In the genomic region with DNA sequence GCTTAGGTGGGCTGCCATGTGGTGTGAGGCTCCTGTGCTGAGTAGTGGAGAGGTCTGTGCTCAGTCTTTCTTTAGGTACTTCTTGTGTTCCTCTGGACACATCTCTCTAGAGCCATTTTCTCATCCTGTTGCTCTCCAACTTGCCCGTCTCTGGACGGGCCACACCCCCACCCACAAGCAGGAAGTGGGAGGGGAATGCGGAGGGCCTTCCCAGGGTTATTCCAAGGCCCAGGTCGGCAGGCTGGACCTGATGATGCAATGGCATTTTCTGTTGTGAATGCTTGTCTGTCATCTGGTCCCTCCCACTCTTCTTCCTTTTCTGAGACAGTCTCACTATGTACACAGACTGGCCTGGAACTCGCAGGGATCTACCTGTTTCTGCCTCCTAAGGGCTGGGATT, we compare ENCODE assay signal across 8 mouse cellular contexts. TPM values are rescaled to one million over a fixed set of nuclear protein-coding genes. Genes with fewer than 3 reads are reported as not detected.
A peak's percentile ranks its signal among the peaks of the same experiment; 100 is the strongest.
DNase-seq lines count a peak whose midpoint lies in the region; ATAC-seq lines count a peak whose summit lies in the region.

No protein-coding gene starts in this region.

- peaks cover 47% of the 10 kb centered on the region for H3K4me1 ChIP-seq in hindbrain, embryonic 10.5 days (replicated peaks)
- H3K4me1 ChIP-seq in hindbrain, embryonic 11.5 days (replicated peaks; ENCODE audit: control insufficient read depth, insufficient read depth, low read length): peaks cover 3% of the 10 kb centered on the region
- peaks cover 13% of the 10 kb centered on the region for H3K4me1 ChIP-seq in brown adipose tissue, adult 24 weeks (ENCODE audit: control insufficient read depth, insufficient read depth, insufficient read length, low read length)
- peaks cover 26% of the 10 kb centered on the region for H3K4me1 ChIP-seq in hindbrain, embryonic 16.5 days (ENCODE audit: control insufficient read depth, insufficient read depth, low read depth, low read length)
- peaks cover 74% of the 10 kb centered on the region for H3K4me1 ChIP-seq in liver, embryonic 12.5 days

- ATAC-seq in hindbrain, embryonic 11.5 days (ENCODE audit: low FRiP score): no peak
- no peak for ATAC-seq in hindbrain, embryonic 16.5 days
- no peak for ATAC-seq in liver, embryonic 12.5 days

- WGBS in hindbrain, embryonic 10.5 days: 34% methylated on average over 5 of the region's 5 CpGs
- 31% methylated on average over 5 of the region's 5 CpGs for WGBS in hindbrain, embryonic 11.5 days
- 40% methylated on average over 5 of the region's 5 CpGs for WGBS in hindbrain, embryonic 16.5 days
- 13% methylated on average over 5 of the region's 5 CpGs for WGBS in liver, embryonic 12.5 days (ENCODE audit: insufficient replicate concordance)

- no peak overlapping the region for H3K4me2 ChIP-seq in hindbrain, embryonic 11.5 days (replicated peaks; ENCODE audit: low read depth, low read length)
- H3K4me2 ChIP-seq in hindbrain, embryonic 16.5 days (ENCODE audit: low read length): peak overlapping the region; percentile 22
- peak overlapping the region; percentile 90 for H3K4me2 ChIP-seq in liver, embryonic 12.5 days

- H3K4me3 ChIP-seq in hindbrain, embryonic 10.5 days: peak overlapping the region; percentile 100; the same call in 1 of the 2 replicates
- no peak overlapping the region for H3K4me3 ChIP-seq in hindbrain, embryonic 11.5 days (ENCODE audit: low read depth, low read length)
- H3K4me3 ChIP-seq in brown adipose tissue, adult 24 weeks (ENCODE audit: insufficient read depth, low read depth, low read length): peak overlapping the region; percentile 2; the same call in 1 of the 2 replicates
- no peak overlapping the region for H3K4me3 ChIP-seq in hindbrain, embryonic 16.5 days (ENCODE audit: low read length)
- H3K4me3 ChIP-seq in liver, embryonic 12.5 days: peak overlapping the region; percentile 88; the same call in 1 of the 2 replicates

- no peaks in the 10 kb centered on the region for H3K27me3 ChIP-seq in hindbrain, embryonic 10.5 days (ENCODE audit: insufficient read depth, poor library complexity, severe bottlenecking)
- H3K27me3 ChIP-seq in hindbrain, embryonic 11.5 days (ENCODE audit: control insufficient read depth, insufficient read depth, low read length): no peaks in the 10 kb centered on the region
- H3K27me3 ChIP-seq in hindbrain, embryonic 16.5 days (replicated peaks; ENCODE audit: control insufficient read depth, insufficient read depth, low read length): no peaks in the 10 kb centered on the region
- H3K27me3 ChIP-seq in liver, embryonic 12.5 days (replicated peaks): no peaks in the 10 kb centered on the region

- no peak overlapping the region for H3K27ac ChIP-seq in hindbrain, embryonic 10.5 days
- H3K27ac ChIP-seq in hindbrain, embryonic 11.5 days (ENCODE audit: low read depth, low read length): no peak overlapping the region
- no peak overlapping the region for H3K27ac ChIP-seq in brown adipose tissue, adult 24 weeks (replicated peaks; ENCODE audit: low read depth, low read length)
- no peak overlapping the region for H3K27ac ChIP-seq in hindbrain, embryonic 16.5 days (ENCODE audit: low read depth, low read length)
- H3K27ac ChIP-seq in liver, embryonic 12.5 days: peak overlapping the region; percentile 64

- H3K9me3 ChIP-seq in hindbrain, embryonic 10.5 days: no peaks in the 10 kb centered on the region
- H3K9me3 ChIP-seq in hindbrain, embryonic 11.5 days (ENCODE audit: control insufficient read depth, low read length): no peaks in the 10 kb centered on the region
- no peaks in the 10 kb centered on the region for H3K9me3 ChIP-seq in hindbrain, embryonic 16.5 days (ENCODE audit: control insufficient read depth, low read length)
- no peaks in the 10 kb centered on the region for H3K9me3 ChIP-seq in liver, embryonic 12.5 days (replicated peaks)

- DNase-seq in hindbrain, embryonic 10.5 days (ENCODE audit: low spot score): no peak
- DNase-seq in hindbrain, embryonic 11.5 days (ENCODE audit: low spot score): no peak
- no peak for DNase-seq in right cerebral cortex, postnatal 36 days (ENCODE audit: low spot score in 2 of 2)
- DNase-seq in left cerebral cortex, adult 8-10 months (ENCODE audit: low spot score in 2 of 2): no peak
- DNase-seq in testis, postnatal 10 days (ENCODE audit: low spot score): no peak

- no peak overlapping the region for H3K9ac ChIP-seq in hindbrain, embryonic 11.5 days (ENCODE audit: low read depth, low read length)
- no peak overlapping the region for H3K9ac ChIP-seq in hindbrain, embryonic 16.5 days (ENCODE audit: low read depth, low read length)
- peak overlapping the region; percentile 42 for H3K9ac ChIP-seq in liver, embryonic 12.5 days

- H3K36me3 ChIP-seq in hindbrain, embryonic 10.5 days: peaks cover 12% of the 10 kb centered on the region
- H3K36me3 ChIP-seq in hindbrain, embryonic 11.5 days (ENCODE audit: control insufficient read depth, insufficient read depth, low read length): no peaks in the 10 kb centered on the region
- H3K36me3 ChIP-seq in hindbrain, embryonic 16.5 days (ENCODE audit: control insufficient read depth, insufficient read depth, low read length): peaks cover 1% of the 10 kb centered on the region; the same call in 1 of the 2 replicates
- peaks cover 25% of the 10 kb centered on the region for H3K36me3 ChIP-seq in liver, embryonic 12.5 days

RNA-seq across cellular contexts. Expression of a gene that starts 2.7 kb away (rescaled TPM):
- polyA plus RNA-seq in hindbrain, embryonic 10.5 days (2016; fragmentation: Nextera tagmentation; extraction: Ambion mirVana): 26.2 and 28.6 TPM in 2 replicates
- 24.7 and 24.8 TPM in 2 replicates for polyA plus RNA-seq in hindbrain, embryonic 11.5 days (2014; fragmentation: Nextera tagmentation; extraction: Ambion mirVana)
- 9.2 and 10.0 TPM in 2 replicates for polyA plus RNA-seq in brown adipose tissue, adult 24 weeks (2012; ENCODE audit: insufficient read depth, insufficient read length, missing spikeins)
- polyA plus RNA-seq in hindbrain, embryonic 16.5 days (2015; fragmentation: Nextera tagmentation; extraction: Ambion mirVana): 10.8 and 18.7 TPM in 2 replicates
- polyA plus RNA-seq in liver, embryonic 12.5 days (2016; fragmentation: Nextera tagmentation; extraction: Ambion mirVana): 19.7 and 20.4 TPM in 2 replicates
- 10 to 100 TPM; 30.4 to 40.9 (median 36.1) TPM for total RNA-seq in left cerebral cortex, adult 8-10 months (2022)

RNA-seq across cellular contexts. Expression of a gene that starts 13.9 kb away (rescaled TPM):
- polyA plus RNA-seq in hindbrain, embryonic 10.5 days (2016; fragmentation: Nextera tagmentation; extraction: Ambion mirVana): not detected in 2 replicates
- polyA plus RNA-seq in hindbrain, embryonic 11.5 days (2014; fragmentation: Nextera tagmentation; extraction: Ambion mirVana): not detected in 2 replicates
- not detected in 2 replicates for polyA plus RNA-seq in brown adipose tissue, adult 24 weeks (2012; ENCODE audit: insufficient read depth, insufficient read length, missing spikeins)
- 0.54 and 0.75 TPM in 2 replicates for polyA plus RNA-seq in hindbrain, embryonic 16.5 days (2015; fragmentation: Nextera tagmentation; extraction: Ambion mirVana)
- polyA plus RNA-seq in liver, embryonic 12.5 days (2016; fragmentation: Nextera tagmentation; extraction: Ambion mirVana): 0.33 TPM in 1 of 2 replicates, not detected in the other
- under 1 TPM in 1 of 4 experiments, not detected in 3; 0.63 TPM for total RNA-seq in left cerebral cortex, adult 8-10 months (2022)

RNA-seq across cellular contexts. Expression of a gene that starts 17.6 kb away (rescaled TPM):
- 9.2 and 15.1 TPM in 2 replicates for polyA plus RNA-seq in hindbrain, embryonic 10.5 days (2016; fragmentation: Nextera tagmentation; extraction: Ambion mirVana)
- 11.9 and 12.1 TPM in 2 replicates for polyA plus RNA-seq in hindbrain, embryonic 11.5 days (2014; fragmentation: Nextera tagmentation; extraction: Ambion mirVana)
- not detected in 2 replicates for polyA plus RNA-seq in brown adipose tissue, adult 24 weeks (2012; ENCODE audit: insufficient read depth, insufficient read length, missing spikeins)
- 272 and 319 TPM in 2 replicates for polyA plus RNA-seq in hindbrain, embryonic 16.5 days (2015; fragmentation: Nextera tagmentation; extraction: Ambion mirVana)
- 0.06 and 0.27 TPM in 2 replicates for polyA plus RNA-seq in liver, embryonic 12.5 days (2016; fragmentation: Nextera tagmentation; extraction: Ambion mirVana)
- 100 to 1,000 TPM; 163 to 176 (median 164) TPM for total RNA-seq in left cerebral cortex, adult 8-10 months (2022)

RNA-seq across cellular contexts. Expression of a gene that starts 22.0 kb away (rescaled TPM):
- polyA plus RNA-seq in hindbrain, embryonic 10.5 days (2016; fragmentation: Nextera tagmentation; extraction: Ambion mirVana): 34.2 and 39.2 TPM in 2 replicates
- 36.0 and 36.3 TPM in 2 replicates for polyA plus RNA-seq in hindbrain, embryonic 11.5 days (2014; fragmentation: Nextera tagmentation; extraction: Ambion mirVana)
- polyA plus RNA-seq in brown adipose tissue, adult 24 weeks (2012; ENCODE audit: insufficient read depth, insufficient read length, missing spikeins): 20.1 and 32.2 TPM in 2 replicates
- polyA plus RNA-seq in hindbrain, embryonic 16.5 days (2015; fragmentation: Nextera tagmentation; extraction: Ambion mirVana): 60.8 TPM in 2 replicates
- polyA plus RNA-seq in liver, embryonic 12.5 days (2016; fragmentation: Nextera tagmentation; extraction: Ambion mirVana): 14.6 and 15.2 TPM in 2 replicates
- total RNA-seq in left cerebral cortex, adult 8-10 months (2022): 10 to 100 TPM; 41.0 to 47.7 (median 42.0) TPM

RNA-seq across cellular contexts. Expression of a gene that starts 23.8 kb away (rescaled TPM):
- polyA plus RNA-seq in hindbrain, embryonic 10.5 days (2016; fragmentation: Nextera tagmentation; extraction: Ambion mirVana): 49.7 and 50.9 TPM in 2 replicates
- 44.3 and 47.5 TPM in 2 replicates for polyA plus RNA-seq in hindbrain, embryonic 11.5 days (2014; fragmentation: Nextera tagmentation; extraction: Ambion mirVana)
- polyA plus RNA-seq in brown adipose tissue, adult 24 weeks (2012; ENCODE audit: insufficient read depth, insufficient read length, missing spikeins): 32.8 and 36.9 TPM in 2 replicates
- polyA plus RNA-seq in hindbrain, embryonic 16.5 days (2015; fragmentation: Nextera tagmentation; extraction: Ambion mirVana): 35.4 and 37.3 TPM in 2 replicates
- polyA plus RNA-seq in liver, embryonic 12.5 days (2016; fragmentation: Nextera tagmentation; extraction: Ambion mirVana): 51.4 and 52.5 TPM in 2 replicates
- 10 to 100 TPM; 17.6 to 19.2 (median 18.0) TPM for total RNA-seq in left cerebral cortex, adult 8-10 months (2022)

Comparison
In these comparisons a context has a peak if more than half of its experiments do, and no peak if none do; other contexts are left out.
1. H3K4me3 ChIP-seq: peak in hindbrain, embryonic 10.5 days (single experiment), brown adipose tissue, adult 24 weeks (single experiment) and liver, embryonic 12.5 days (single experiment); none in hindbrain, embryonic 11.5 days (single experiment) and hindbrain, embryonic 16.5 days (single experiment).
2. RNA of a gene that starts 17.6 kb away (polyA plus RNA-seq): 272 to 319 TPM in hindbrain, embryonic 16.5 days; 9.2 to 15.1 TPM in hindbrain, embryonic 10.5 days, 11.9 to 12.1 TPM in hindbrain, embryonic 11.5 days, not detected in brown adipose tissue, adult 24 weeks and 0.06 to 0.27 TPM in liver, embryonic 12.5 days; every median in the first group is over 10 times any median in the second.